Mouse (Mus musculus) granulocyte monocyte progenitor cell, adult 5-6 weeks (primary cell): ENCODE measurements around the gene Zmynd12. TPM values are rescaled to one million over a fixed set of nuclear protein-coding genes. Genes with fewer than 3 reads are reported as not detected.

Experiments
- ATAC-seq: replicated peaks from 2 replicates; pipeline ENCODE4 v1.8.0; 2016; ENCODE audit warnings: mild to moderate bottlenecking, moderate TSS enrichment, inconsistent platforms; ENCODE audit not compliant: poor library complexity, severe bottlenecking
- total RNA-seq, 2 experiments: library from RNA; stranded (forward) in 1 of 2; stranded (reverse) in 1 of 2; fragments of 200-712, 200-1000 nt in 1 of 2; fragments of >200 nt in 1 of 2; fragmentation: Nextera tagmentation in 1 of 2; gene quantifications; 2 replicates each; pipeline ENCODE4 v1.2.3; 2014 to 2017

Gene Zmynd12
- not detected in 2 replicates for total RNA-seq (2014; fragmentation: Nextera tagmentation)
- total RNA-seq (2017): not detected in 2 replicates

GRCm38 (mm10) chr4:119422294-119422964, at the start of gene Zmynd12, which contains the start of gene Ppcs:
Gene Zmynd12 (plus strand): TSS chr4:119422814.
Gene Ppcs (minus strand): TSS chr4:119422420.
- ATAC-seq: peak; percentile 91

GRCm38 (mm10) chr4:119381471-119382190, 41.0 kb upstream of the Zmynd12 start:
- no peak for ATAC-seq

- ATAC-seq: no peak
These were observed 33.4 kb upstream of the Zmynd12 start for GRCm38 (mm10) chr4:119389184-119389583.

GRCm38 (mm10) chr4:119390369-119390768, 32.2 kb upstream of the Zmynd12 start:
- ATAC-seq: 0 out of 2 replicates have a peak, but pooled peaks have one; percentile 30

GRCm38 (mm10) chr4:119398751-119399150, 23.9 kb upstream of the Zmynd12 start:
- no peak for ATAC-seq

- no peak for ATAC-seq
These were observed 21.7 kb upstream of the Zmynd12 start for GRCm38 (mm10) chr4:119400896-119401295.

DNA sequence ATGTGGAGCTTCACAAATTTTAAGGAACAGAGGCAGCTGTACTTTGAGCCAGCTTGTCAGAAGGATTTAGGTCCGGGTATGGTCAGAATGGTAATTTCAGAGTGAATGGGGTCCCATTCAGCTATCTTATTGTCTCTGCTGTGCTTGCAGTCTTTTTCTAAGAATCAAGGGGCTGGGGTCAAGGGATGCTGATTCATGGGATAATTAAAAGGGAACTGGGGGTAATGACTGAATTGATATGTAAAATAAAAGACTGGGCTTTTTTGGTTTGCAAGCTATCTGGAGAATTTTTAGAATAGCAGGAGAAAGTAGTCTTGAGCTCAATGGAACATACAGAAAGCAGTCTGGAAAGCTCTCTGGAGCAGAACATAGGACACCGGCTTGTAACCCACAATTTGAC, 19.2 kb upstream of the Zmynd12 start:
- ATAC-seq: no peak

- no peak for ATAC-seq
These were observed 10.6 kb upstream of the Zmynd12 start for GRCm38 (mm10) chr4:119411877-119412650.

GRCm38 (mm10) chr4:119412791-119413190, 9.8 kb upstream of the Zmynd12 start:
- ATAC-seq: peak; percentile 41

DNA sequence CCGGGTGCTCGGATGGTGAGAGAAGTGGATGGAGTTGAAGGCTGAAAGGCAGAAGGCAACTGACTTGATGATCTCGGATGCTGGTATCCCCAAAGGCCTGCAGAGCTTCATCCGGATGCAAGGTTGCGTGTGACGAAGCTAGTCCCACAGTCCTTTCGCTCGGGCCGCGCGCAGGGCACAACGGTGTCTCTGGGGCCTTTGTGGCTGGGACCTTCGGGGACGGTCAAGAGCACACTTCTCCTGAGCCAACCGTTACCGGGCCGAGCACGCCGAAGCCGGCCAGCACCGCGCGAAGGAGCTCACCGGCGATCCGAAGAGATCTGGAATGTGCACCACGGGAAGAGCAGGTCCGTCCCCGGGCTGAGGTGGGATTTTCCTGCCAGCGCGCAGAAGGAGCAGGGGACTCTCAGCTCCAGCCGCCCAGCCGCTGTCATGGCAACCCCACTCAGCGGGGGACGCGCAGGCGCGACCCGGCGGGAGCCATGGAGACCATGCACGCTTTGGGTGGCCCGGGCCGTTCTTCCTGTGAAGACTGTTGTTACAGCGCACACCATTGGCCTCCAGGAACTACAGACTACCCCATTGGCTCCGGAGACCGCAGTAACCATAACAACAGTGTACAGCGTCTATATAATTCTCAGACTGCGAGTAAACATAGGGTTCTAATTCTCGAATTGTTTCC, 7.4 kb upstream of the Zmynd12 start, which contains the start of gene Ccdc30:
TSS of gene Ccdc30 (minus strand) at position 450 of the 682 bp plus-strand sequence.
- peak; percentile 99 for ATAC-seq

GRCm38 (mm10) chr4:119417270-119417669, 5.3 kb upstream of the Zmynd12 start:
- ATAC-seq: no peak

- ATAC-seq: no peak
These were observed 4.7 kb upstream of the Zmynd12 start for GRCm38 (mm10) chr4:119417894-119418293.

DNA sequence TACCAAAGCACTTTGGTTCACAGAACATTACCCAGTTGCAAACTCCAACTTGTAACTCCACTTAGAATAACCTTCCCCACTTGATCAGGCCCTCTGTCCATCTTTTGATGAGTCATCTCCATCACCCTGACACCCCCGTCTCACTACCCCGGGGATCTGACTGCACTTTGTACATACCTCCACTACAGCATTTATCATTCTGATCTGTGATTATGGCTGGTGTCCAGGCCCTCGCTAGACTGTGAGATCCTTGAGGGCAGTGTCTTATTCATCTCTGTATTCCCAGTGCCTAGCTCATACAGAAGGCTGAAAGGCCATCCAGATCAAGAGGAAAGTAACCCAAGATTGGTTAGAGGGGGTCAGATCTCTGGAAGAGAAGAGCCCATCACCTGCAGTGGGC, 1.4 kb upstream of the Zmynd12 start:
- no peak for ATAC-seq

GRCm38 (mm10) chr4:119421921-119422293, 707 bp upstream of the Zmynd12 start:
- ATAC-seq: peak; percentile 49

- no peak for ATAC-seq
These were observed 2.5 kb downstream of the Zmynd12 start for GRCm38 (mm10) chr4:119425077-119425476.

DNA sequence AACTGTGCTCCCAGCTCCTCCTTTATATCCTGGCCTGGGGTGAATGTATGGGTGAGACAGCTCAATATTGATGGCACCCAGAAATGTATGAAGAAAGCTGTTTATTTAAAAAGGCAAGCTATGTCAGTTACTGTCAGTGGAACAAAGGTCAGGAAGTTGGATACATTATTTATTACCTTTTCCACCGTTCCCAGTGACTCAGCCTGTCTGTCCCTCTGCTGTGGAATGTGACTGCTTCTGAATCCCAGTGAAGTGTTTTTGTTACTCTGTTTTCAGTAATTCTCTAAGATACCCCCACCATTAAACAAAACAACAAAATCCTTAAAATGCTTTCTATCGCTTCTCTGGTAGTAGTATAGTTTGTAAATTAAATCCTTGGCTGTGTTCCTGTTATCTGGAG, 3.0 kb downstream of the Zmynd12 start:
- ATAC-seq: no peak

DNA sequence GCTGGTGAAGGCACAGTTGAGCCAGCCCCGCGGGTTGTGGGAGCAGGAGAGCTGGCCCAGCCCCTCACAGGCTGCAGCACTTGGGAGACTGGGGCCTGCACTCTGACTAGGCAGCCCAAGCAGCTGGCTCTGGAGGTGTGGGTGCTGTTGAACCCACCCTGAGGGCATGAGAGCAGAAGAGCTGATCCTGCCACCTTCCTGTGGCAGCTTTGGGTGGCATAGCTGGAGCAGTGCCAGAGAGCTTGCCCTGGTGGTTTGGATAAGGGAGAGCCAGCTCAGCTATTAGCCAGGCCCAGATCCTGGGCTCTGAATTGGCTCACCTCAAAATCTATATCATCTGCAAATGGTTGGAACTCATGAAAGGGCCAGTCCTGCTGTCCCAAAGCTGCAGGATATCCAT, 5.1 kb downstream of the Zmynd12 start:
- ATAC-seq: no peak

GRCm38 (mm10) chr4:119430678-119431077, 8.1 kb downstream of the Zmynd12 start:
- peak; percentile 84 for ATAC-seq

GRCm38 (mm10) chr4:119437936-119438335, 15.3 kb downstream of the Zmynd12 start:
- ATAC-seq: no peak

- ATAC-seq: no peak
These were observed 19.2 kb downstream of the Zmynd12 start for GRCm38 (mm10) chr4:119441836-119442235.
